Mouse (Mus musculus) embryonic facial prominence, embryonic 12.5 days (tissue): Measurements from ENCODE around the gene Rnf207. TPM values are rescaled to one million over a fixed set of nuclear protein-coding genes. Genes with fewer than 3 reads are reported as not detected.

Source experiments
- ATAC-seq: fragments of 200-750 bp; cut with Nextera tagmentation; 2 replicates; pipeline ENCODE4 v1.8.0; 2017; ENCODE audit not compliant: insufficient number of reproducible peaks, insufficient read depth, low FRiP score, low TSS enrichment
- H3K27ac ChIP-seq: fragments of 300-500 bp; sonication (generic); 2 replicates; pipeline ENCODE4 v1.5.1; 2016; ENCODE audit warnings: mild to moderate bottlenecking
- H3K27me3 ChIP-seq: fragments of 300-500 bp; sonication (generic); 2 replicates; pipeline ENCODE4 v1.6.1; 2016; ENCODE audit warnings: mild to moderate bottlenecking, moderate library complexity
- H3K36me3 ChIP-seq: fragments of 300-500 bp; sonication (generic); 2 replicates; pipeline ENCODE4 v1.6.1; 2016; ENCODE audit warnings: mild to moderate bottlenecking
- H3K4me1 ChIP-seq: fragments of 300-500 bp; sonication (generic); 2 replicates; pipeline ENCODE4 v1.6.1; 2016
- H3K4me2 ChIP-seq: fragments of 300-500 bp; sonication (generic); replicated peaks from 2 replicates; pipeline ENCODE4 v1.6.1; 2016; ENCODE audit warnings: mild to moderate bottlenecking, moderate library complexity
- H3K4me3 ChIP-seq: fragments of 300-500 bp; sonication (generic); 2 replicates; pipeline ENCODE4 v1.5.1; 2016; ENCODE audit warnings: mild to moderate bottlenecking
- H3K9ac ChIP-seq: fragments of 300-500 bp; sonication (generic); 2 replicates; pipeline ENCODE4 v1.6.1; 2016; ENCODE audit warnings: mild to moderate bottlenecking, moderate library complexity
- H3K9me3 ChIP-seq: fragments of 300-500 bp; sonication (generic); 2 replicates; pipeline ENCODE4 v1.6.1; 2016; ENCODE audit warnings: mild to moderate bottlenecking, moderate library complexity
- WGBS: fragments of 180-500 bp; shearing (Covaris S2); methylation state at CpG from one replicate; pipeline ENCODE4 v1.1.7; 2016; 5-methylcytosine and 5-hydroxymethylcytosine counted together
- polyA plus RNA-seq: library from polyadenylated mRNA; unstranded; fragments of >200 nt; fragmentation: Nextera tagmentation; extraction: Ambion mirVana; gene quantifications from 2 replicates; pipeline ENCODE4 v1.2.1, GENCODE M21; 2016

The Rnf207 gene
- polyA plus RNA-seq, 1 experiment from 2014 or later: 1.0 TPM

DNA sequence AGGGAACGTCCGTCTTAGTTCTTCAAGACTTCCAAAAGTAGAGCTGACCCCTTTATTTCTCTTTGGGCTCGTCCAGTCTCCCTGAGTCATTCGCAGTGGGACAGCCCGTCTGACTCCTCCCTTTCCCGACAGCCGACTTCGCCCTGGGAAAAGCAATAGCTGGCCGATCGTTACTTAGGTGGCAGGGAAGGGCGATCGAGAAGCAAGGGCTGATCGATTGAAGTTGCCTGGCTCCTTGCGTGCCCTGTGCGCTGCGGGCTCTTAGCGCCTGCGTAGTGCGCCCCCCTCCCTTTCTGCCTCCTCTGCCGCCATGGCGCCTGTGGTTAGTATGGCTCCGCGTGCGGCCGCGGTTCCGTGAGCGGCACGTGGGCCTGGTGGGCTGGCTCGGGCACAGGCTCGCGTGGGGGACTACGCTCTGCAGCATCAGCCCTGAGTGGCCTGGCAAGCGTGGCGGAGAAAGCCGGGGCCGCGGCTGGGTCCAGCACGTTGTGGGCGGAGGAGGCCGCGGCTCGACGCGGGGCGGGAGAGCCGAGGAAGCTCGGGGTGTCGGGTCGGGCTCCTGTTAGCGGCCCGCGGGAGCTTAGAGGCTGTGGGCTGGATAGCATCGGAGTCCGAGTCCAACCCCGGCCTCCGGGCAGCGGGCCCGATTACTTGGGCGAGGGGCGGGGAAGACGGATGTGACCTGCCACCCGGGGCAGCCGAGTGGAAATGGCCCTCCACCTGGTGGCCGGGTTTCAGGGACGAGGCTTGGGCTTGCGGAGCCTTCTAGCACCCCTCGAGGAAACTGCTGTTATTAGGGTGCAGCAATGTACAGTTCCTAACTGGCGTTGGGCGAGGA lies 7.0 kb upstream of the Rnf207 start, which contains the start of gene Rpl22:
Gene Rpl22 (plus strand): TSS at position 169 of the 838 bp plus-strand sequence.
- Histone ChIP-seq H3K4me2 (peak within 1 kb of the TSS; percentile 73), H3K27me3 (no peaks in the 10 kb centered on the region), H3K36me3 (peaks cover 32% of the 10 kb centered on the region), H3K9me3 (no peaks in the 10 kb centered on the region), H3K9ac (peak within 1 kb of the TSS; percentile 88), H3K27ac (peak within 1 kb of the TSS; percentile 55), H3K4me1 (peaks cover 14% of the 10 kb centered on the region), H3K4me3 (peak within 1 kb of the TSS; percentile 77)
- peak; percentile 89 for ATAC-seq
- under 1% methylated on average over 70 of the region's 70 CpGs for WGBS

DNA sequence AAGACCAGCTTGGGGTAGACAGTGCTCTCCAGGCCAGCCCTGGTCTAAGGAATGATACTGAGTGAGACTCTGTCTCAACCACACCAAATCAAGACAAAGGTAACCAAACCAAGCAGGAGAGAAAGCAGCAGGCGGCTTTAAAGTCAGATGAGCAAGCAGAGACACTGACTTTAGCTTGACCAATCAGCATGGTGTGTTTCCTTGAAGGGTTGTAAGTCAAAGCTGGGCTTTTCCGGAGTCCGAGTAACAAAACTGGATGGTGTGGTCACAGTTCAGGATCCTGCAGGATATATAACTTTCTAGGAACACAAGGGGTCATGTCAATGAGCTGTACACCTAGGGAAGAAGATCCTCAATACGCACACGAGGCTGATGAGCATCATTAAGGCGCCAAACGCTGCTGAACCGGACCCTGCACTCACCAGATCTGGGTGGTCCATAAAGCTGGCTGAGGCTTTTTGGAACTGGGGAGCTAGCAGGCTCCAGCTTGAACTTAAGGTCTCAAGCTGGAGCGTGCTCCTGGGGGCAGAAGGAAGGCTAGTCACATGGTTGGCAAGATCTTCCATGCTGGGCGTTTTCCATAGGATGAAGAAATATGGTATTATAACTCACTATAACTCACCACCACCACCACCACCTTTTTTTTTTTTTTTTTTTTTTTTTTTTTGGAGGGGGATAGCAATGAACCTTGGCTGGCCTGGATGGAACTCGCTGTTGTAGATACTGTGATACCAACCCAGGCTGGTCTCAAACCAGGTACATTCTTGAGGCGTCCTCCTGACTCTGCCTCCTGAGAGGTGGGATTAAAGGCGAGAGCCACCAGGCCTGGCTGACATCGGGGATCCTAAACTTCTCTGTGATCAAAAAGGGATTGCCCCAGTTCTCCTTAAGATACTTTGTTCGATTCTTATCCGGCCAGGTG lies 6.1 kb upstream of the Rnf207 start:
- WGBS: 56% methylated on average over 16 of the region's 16 CpGs
- peak overlapping the region; percentile 73; the same call in 1 of the 2 replicates for H3K4me2 ChIP-seq
- H3K4me3 ChIP-seq: peak overlapping the region; percentile 77
- H3K27ac ChIP-seq: no peak overlapping the region
- H3K36me3 ChIP-seq: peaks cover 23% of the 10 kb centered on the region
- no peak overlapping the region for H3K9ac ChIP-seq
- 0 out of 2 replicates have a peak, but pooled peaks have one; percentile 39 for ATAC-seq
- H3K27me3 ChIP-seq: no peaks in the 10 kb centered on the region
- H3K4me1 ChIP-seq: peaks cover 14% of the 10 kb centered on the region
- H3K9me3 ChIP-seq: no peaks in the 10 kb centered on the region

DNA sequence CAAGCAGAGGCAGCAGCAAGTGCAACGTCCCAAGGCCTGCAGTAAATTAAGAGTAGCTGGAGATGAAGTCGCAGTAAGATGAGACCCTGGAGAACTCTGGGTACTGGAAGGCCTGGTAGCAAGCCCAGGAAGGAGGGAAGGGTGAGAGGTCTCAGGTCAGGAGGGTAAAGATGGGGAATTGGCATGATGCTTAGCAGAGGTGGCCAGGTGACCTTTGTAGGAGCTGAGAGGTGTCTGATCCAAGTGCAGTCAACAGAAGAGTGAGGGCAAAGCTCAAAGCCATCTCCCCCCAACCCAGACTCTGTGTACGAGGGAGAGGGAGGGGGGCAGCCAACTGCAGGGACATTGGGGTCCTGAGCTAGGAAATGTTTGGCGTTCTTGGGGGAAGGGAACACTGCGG lies 2.7 kb upstream of the Rnf207 start:
- H3K36me3 ChIP-seq: no peaks in the 10 kb centered on the region
- peaks cover under 1% of the 10 kb centered on the region; the same call in 1 of the 2 replicates for H3K4me1 ChIP-seq
- no peak overlapping the region for H3K4me3 ChIP-seq
- no peak overlapping the region for H3K27ac ChIP-seq
- H3K4me2 ChIP-seq: no peak overlapping the region
- no peak for ATAC-seq
- 31% methylated on average over 5 of the region's 5 CpGs for WGBS
- no peak overlapping the region; the same call in 1 of the 2 replicates for H3K9ac ChIP-seq
- H3K27me3 ChIP-seq: peaks cover 22% of the 10 kb centered on the region
- no peaks in the 10 kb centered on the region for H3K9me3 ChIP-seq

- no peaks in the 10 kb centered on the region for H3K9me3 ChIP-seq
- 78% methylated on average over 6 of the region's 6 CpGs for WGBS
- H3K27me3 ChIP-seq: peaks cover 61% of the 10 kb centered on the region
- no peak overlapping the region for H3K27ac ChIP-seq
- no peak overlapping the region for H3K4me2 ChIP-seq
- H3K9ac ChIP-seq: no peak overlapping the region
- no peak for ATAC-seq
- no peak overlapping the region for H3K4me3 ChIP-seq
- H3K36me3 ChIP-seq: no peaks in the 10 kb centered on the region
- peaks cover 19% of the 10 kb centered on the region for H3K4me1 ChIP-seq
These were observed 1.2 kb downstream of the Rnf207 start for GRCm38 (mm10) chr4:152317631-152318033.

- Histone ChIP-seq H3K9ac (no peak overlapping the region), H3K4me3 (peak overlapping the region; percentile 29), H3K4me2 (peak overlapping the region; percentile 52), H3K36me3 (no peaks in the 10 kb centered on the region), H3K9me3 (no peaks in the 10 kb centered on the region), H3K27ac (no peak overlapping the region), H3K4me1 (peaks cover 25% of the 10 kb centered on the region), H3K27me3 (peaks cover 81% of the 10 kb centered on the region)
- ATAC-seq: no peak
- 1% methylated on average over 43 of the region's 43 CpGs for WGBS
These were observed 3.1 kb downstream of the Rnf207 start for GRCm38 (mm10) chr4:152315498-152316213.

DNA sequence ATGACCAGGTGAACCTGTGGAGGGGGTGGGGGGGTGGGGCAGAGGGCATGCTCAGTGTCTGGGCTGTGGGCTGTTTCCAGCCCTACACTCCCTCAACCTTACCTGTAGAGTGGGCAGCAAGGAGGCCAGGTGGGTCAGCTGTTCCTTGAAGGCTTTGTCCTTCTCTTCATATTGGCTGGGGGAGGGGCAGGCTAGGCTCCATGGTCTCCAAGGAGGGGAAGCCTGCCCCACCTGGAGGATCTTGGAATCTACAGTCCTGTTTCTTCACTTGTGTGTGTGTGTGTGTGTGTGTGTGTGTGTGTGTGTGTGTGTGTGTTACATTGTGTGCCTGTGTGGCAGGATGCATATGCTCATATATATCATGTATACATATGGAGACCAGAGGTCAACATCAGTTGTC lies 4.9 kb downstream of the Rnf207 start:
- 0 out of 2 replicates have a peak, but pooled peaks cover 3% of the 10 kb centered on the region for H3K36me3 ChIP-seq
- no peak overlapping the region for H3K9ac ChIP-seq
- H3K4me2 ChIP-seq: peak overlapping the region; percentile 51
- H3K9me3 ChIP-seq: no peaks in the 10 kb centered on the region
- ATAC-seq: no peak
- peak overlapping the region; percentile 28 for H3K4me3 ChIP-seq
- peaks cover 25% of the 10 kb centered on the region for H3K4me1 ChIP-seq
- H3K27ac ChIP-seq: no peak overlapping the region
- peaks cover 95% of the 10 kb centered on the region for H3K27me3 ChIP-seq

DNA sequence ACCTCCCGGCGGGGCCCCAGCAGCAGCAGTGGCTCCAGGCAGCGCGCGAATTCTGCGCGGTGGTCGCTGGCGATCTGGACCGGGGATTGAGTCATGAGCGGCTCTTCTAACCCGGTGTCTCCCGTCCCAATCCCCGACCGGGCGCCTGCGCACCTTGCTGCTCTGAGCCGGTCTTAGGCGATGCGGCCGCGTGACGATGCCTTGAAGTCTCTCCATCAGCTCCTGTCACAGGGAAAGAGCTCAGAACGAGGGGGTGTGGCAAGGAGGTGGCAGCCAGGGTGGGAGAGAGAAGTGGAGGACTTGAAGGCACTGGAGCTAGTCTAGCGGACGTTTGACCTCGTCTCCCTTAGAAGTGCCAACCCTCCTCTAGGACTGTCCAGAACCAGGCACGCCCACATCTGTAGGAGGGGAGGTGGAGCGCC lies 5.6 kb downstream of the Rnf207 start:
- Histone ChIP-seq H3K9me3 (no peaks in the 10 kb centered on the region), H3K9ac (0 out of 2 replicates have a peak overlapping the region, but pooled peaks have one; percentile 19), H3K36me3 (0 out of 2 replicates have a peak, but pooled peaks cover 8% of the 10 kb centered on the region), H3K4me3 (peak overlapping the region; percentile 28), H3K4me1 (peaks cover 25% of the 10 kb centered on the region), H3K27ac (no peak overlapping the region), H3K4me2 (peak overlapping the region; percentile 51), H3K27me3 (peaks cover 90% of the 10 kb centered on the region)
- ATAC-seq: no peak
- WGBS: under 1% methylated on average over 29 of the region's 29 CpGs

GRCm38 (mm10) chr4:152312186-152312585 lies 6.6 kb downstream of the Rnf207 start:
- WGBS: 4% methylated on average over 14 of the region's 14 CpGs
- peaks cover 80% of the 10 kb centered on the region for H3K27me3 ChIP-seq
- peak overlapping the region; percentile 51 for H3K4me2 ChIP-seq
- H3K9ac ChIP-seq: no peak overlapping the region
- peaks cover 25% of the 10 kb centered on the region for H3K4me1 ChIP-seq
- no peak for ATAC-seq
- H3K9me3 ChIP-seq: no peaks in the 10 kb centered on the region
- no peak overlapping the region for H3K27ac ChIP-seq
- H3K36me3 ChIP-seq: 0 out of 2 replicates have a peak, but pooled peaks cover 8% of the 10 kb centered on the region
- H3K4me3 ChIP-seq: no peak overlapping the region; the same call in 1 of the 2 replicates

- no peak overlapping the region for H3K27ac ChIP-seq
- ATAC-seq: no peak
- 75% methylated on average over 9 of the region's 9 CpGs for WGBS
- H3K27me3 ChIP-seq: peaks cover 33% of the 10 kb centered on the region
- H3K9ac ChIP-seq: no peak overlapping the region
- 0 out of 2 replicates have a peak, but pooled peaks cover 5% of the 10 kb centered on the region for H3K4me1 ChIP-seq
- H3K4me2 ChIP-seq: no peak overlapping the region
- H3K36me3 ChIP-seq: peaks cover 33% of the 10 kb centered on the region
- H3K4me3 ChIP-seq: no peak overlapping the region
- H3K9me3 ChIP-seq: no peaks in the 10 kb centered on the region
These were observed 11.3 kb downstream of the Rnf207 start for GRCm38 (mm10) chr4:152307542-152307941.

DNA sequence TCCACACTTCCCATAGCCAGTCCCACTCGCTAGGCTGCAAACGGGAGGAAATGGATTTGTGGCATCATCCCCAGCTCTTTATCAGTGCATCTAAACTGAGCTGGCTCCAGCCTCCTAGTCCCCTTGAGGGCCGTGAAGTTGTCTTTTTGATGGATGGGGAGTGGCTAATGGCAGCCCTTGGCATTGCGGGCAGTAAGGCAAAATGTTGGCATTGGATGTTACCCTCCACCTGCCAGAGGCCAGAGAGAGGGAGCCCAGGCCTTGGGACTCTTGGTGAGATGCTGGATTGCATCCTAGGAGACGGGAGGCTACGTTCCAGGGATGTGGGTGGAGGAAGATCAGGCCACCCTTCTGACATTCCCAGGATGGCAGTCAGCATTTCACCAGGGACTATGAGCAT lies 12.8 kb downstream of the Rnf207 start:
- Histone ChIP-seq H3K9me3 (no peaks in the 10 kb centered on the region), H3K27me3 (peaks cover 18% of the 10 kb centered on the region), H3K27ac (no peak overlapping the region), H3K36me3 (peaks cover 48% of the 10 kb centered on the region), H3K4me3 (no peak overlapping the region), H3K9ac (0 out of 2 replicates have a peak overlapping the region, but pooled peaks have one; percentile 32), H3K4me1 (no peaks in the 10 kb centered on the region), H3K4me2 (no peak overlapping the region)
- 81% methylated on average over 6 of the region's 6 CpGs for WGBS
- no peak for ATAC-seq

- no peak overlapping the region for H3K4me2 ChIP-seq
- WGBS: 93% methylated on average over 6 of the region's 6 CpGs
- H3K27me3 ChIP-seq: 0 out of 2 replicates have a peak, but pooled peaks cover 5% of the 10 kb centered on the region
- H3K4me1 ChIP-seq: no peaks in the 10 kb centered on the region
- H3K27ac ChIP-seq: no peak overlapping the region
- no peak overlapping the region for H3K4me3 ChIP-seq
- H3K9ac ChIP-seq: no peak overlapping the region
- no peak for ATAC-seq
- peaks cover 61% of the 10 kb centered on the region for H3K36me3 ChIP-seq
- H3K9me3 ChIP-seq: no peaks in the 10 kb centered on the region
These were observed 14.1 kb downstream of the Rnf207 start for GRCm38 (mm10) chr4:152304685-152305084.
